Mouse (Mus musculus): ENCODE results near the gene Zbtb16. TPM values are rescaled to one million over a fixed set of nuclear protein-coding genes. Genes with fewer than 3 reads are reported as not detected.

Gene Zbtb16
- polyA plus RNA-seq, 1 experiment from 2014 or later: 11.3 TPM

DNA sequence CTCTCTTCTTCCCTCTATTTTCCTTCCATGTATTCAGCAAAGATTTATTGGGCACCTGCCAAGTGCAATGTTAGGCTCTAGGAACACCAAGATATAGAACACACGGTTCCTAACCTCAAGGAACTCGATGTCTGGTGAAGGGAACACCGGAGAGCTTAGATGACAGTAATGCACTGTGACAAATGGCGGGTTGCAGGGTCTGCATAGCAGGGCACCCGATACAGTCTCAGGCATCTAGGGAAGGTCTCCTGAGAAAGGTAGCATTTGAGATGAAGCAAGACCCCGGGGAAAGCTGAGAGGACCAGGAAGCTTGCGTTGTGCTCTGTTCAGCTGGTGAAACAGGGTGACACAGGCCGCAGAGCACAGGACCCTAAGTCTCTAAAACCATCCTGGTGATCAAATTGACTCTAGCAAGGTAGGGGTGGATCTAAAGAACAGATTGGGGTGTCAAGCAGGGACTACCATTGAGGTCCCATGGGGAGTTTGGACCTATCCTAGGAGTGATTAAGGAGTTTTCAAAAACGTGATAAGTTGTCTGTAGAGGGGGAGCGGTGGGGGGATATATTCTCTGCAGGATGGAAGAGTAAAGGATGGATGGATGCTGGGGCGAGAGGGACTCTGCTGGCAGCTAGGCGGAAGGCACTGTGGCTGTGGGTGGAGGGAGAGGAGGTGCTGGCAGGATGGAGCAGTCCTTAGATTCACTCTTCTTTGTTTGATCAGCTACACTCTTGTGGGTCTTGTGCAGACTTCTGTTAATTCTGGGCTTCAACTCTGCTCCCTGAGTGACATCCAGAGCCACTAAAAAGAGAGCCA lies 187.5 kb downstream of the Zbtb16 start:
- H3K9me3 ChIP-seq: peaks cover 5% of the 10 kb centered on the region; the same call in 1 of the 2 replicates
- H3K36me3 ChIP-seq: no peaks in the 10 kb centered on the region
- H3K9ac ChIP-seq (replicated peaks): no peak overlapping the region
- WGBS: 24% methylated on average over 12 of the region's 12 CpGs
- H3K27me3 ChIP-seq: 0 out of 2 replicates have a peak, but pooled peaks cover 5% of the 10 kb centered on the region
- H3K4me2 ChIP-seq (replicated peaks): peak overlapping the region; percentile 48; the same call in 1 of the 2 replicates
- 0 out of 2 replicates have a peak overlapping the region, but pooled peaks have one; percentile 21 for H3K4me3 ChIP-seq
- H3K27ac ChIP-seq (replicated peaks): peak overlapping the region; percentile 86
- peaks cover 51% of the 10 kb centered on the region for H3K4me1 ChIP-seq
- ATAC-seq (ENCODE audit: low FRiP score, low read depth): no peak; the same call in 1 of the 2 replicates

GRCm38 (mm10) chr9:48647648-48648284 lies 188.3 kb downstream of the Zbtb16 start:
- no peak overlapping the region for H3K4me3 ChIP-seq
- no peak overlapping the region for H3K9ac ChIP-seq (replicated peaks)
- H3K4me2 ChIP-seq (replicated peaks): 0 out of 2 replicates have a peak overlapping the region, but pooled peaks have one; percentile 2
- H3K36me3 ChIP-seq: no peaks in the 10 kb centered on the region
- peaks cover 50% of the 10 kb centered on the region for H3K4me1 ChIP-seq
- WGBS: 17% methylated on average over 10 of the region's 10 CpGs
- H3K27me3 ChIP-seq: 0 out of 2 replicates have a peak, but pooled peaks cover 5% of the 10 kb centered on the region
- peaks cover 5% of the 10 kb centered on the region; the same call in 1 of the 2 replicates for H3K9me3 ChIP-seq
- H3K27ac ChIP-seq (replicated peaks): peak overlapping the region; percentile 86
- ATAC-seq (ENCODE audit: low FRiP score, low read depth): no peak

DNA sequence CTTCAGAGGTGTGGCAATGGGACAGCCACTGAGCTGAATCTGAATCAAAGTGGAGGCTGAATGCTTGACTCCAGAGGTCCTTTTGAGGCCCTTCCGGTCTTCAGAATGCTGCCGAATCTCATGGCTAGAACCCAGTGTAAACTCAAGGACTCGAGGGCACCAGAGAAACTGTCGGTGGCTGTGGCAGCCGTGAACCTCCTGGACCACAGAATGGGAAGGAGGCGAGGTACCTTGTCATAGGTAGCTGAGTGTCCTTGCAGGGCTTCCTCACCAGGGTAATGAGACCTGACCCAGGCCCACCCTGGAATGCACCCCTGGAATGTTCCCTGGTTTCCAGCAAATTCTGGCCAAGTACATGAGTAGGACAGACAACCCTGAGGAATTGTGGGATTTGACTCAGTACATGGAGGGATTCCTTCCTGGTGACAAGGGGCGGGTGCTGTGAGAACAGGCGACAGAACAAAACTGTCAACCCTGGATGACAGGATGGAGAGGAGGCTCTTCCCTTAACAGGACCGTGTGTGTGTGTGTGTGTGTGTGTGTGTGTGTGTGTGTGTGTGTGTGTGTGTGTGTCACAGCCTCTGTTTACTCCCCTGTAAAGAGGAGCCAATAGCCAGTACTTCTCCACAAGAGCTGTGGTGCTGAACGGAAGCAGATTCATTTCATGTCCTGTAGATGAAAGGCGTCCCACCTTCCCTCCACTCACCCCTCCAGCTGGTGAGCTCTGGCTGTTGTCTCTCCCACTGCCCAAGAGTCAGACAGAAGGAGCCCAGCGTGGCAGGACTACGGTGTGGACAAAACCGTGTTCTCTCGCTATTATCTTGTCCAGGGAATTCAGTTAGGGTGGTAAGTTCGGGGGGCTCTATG lies 189.0 kb downstream of the Zbtb16 start:
- no peak overlapping the region; the same call in 1 of the 2 replicates for H3K9ac ChIP-seq (replicated peaks)
- peaks cover 48% of the 10 kb centered on the region for H3K4me1 ChIP-seq
- no peak for ATAC-seq (ENCODE audit: low FRiP score, low read depth)
- peak overlapping the region; percentile 42; the same call in 1 of the 2 replicates for H3K27ac ChIP-seq (replicated peaks)
- no peaks in the 10 kb centered on the region for H3K36me3 ChIP-seq
- peaks cover 5% of the 10 kb centered on the region; the same call in 1 of the 2 replicates for H3K9me3 ChIP-seq
- H3K4me3 ChIP-seq: no peak overlapping the region
- 33% methylated on average over 16 of the region's 16 CpGs for WGBS
- H3K27me3 ChIP-seq: 0 out of 2 replicates have a peak, but pooled peaks cover 5% of the 10 kb centered on the region
- H3K4me2 ChIP-seq (replicated peaks): 0 out of 2 replicates have a peak overlapping the region, but pooled peaks have one; percentile 2

DNA sequence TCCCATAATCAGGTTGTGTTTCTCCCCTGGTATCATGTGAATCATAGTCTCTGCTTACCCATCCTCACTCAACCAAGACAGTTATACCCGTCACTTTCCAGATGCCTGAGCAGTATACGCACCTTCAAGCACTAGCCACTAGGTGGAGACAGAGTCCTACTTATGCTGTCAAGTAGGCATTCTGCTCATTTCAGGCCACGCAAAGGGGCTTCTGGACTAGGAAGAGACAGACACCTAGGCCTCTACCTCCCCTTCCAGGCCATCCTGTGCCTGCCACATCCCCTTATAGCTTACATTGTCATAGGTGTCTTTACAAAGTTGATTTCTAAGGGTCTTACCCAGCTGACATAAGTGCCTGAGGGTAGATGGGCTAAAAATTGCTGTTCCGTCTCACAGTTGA lies 189.8 kb downstream of the Zbtb16 start:
- 21% methylated on average over 4 of the region's 4 CpGs for whole genome bisulfite sequencing
- Histone ChIP-seq H3K27ac (replicated peaks) (no peak overlapping the region), H3K36me3 (no peaks in the 10 kb centered on the region), H3K9me3 (peaks cover 5% of the 10 kb centered on the region; the same call in 1 of the 2 replicates), H3K4me1 (peaks cover 47% of the 10 kb centered on the region), H3K9ac (replicated peaks) (no peak overlapping the region), H3K4me3 (no peak overlapping the region), H3K27me3 (0 out of 2 replicates have a peak, but pooled peaks cover 5% of the 10 kb centered on the region), H3K4me2 (replicated peaks) (no peak overlapping the region)
- no peak for ATAC-seq (ENCODE audit: low FRiP score, low read depth)

DNA sequence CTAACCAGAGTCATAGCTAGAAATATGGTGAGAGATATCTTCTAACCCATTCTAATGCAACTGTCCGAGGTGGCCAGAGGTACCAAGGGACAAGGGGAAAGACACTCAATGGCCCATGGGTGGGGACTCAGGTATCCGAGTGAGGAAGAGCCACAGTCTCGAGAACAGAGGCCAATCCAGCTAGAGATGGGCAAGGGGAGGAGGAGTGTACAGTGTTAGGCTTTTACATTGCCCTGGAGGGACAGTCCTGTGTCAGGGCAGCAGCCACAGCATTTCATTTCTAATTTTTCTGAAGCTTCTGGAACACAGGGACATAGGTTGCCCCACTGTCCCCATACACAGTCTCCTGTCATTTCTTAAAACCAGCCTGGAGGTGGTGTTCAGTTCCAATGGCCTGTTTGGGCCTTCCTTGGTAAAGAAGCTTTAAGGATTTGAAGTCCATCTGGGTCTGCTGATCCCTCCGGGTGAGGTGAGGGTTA lies 190.3 kb downstream of the Zbtb16 start:
- Histone ChIP-seq H3K27me3 (0 out of 2 replicates have a peak, but pooled peaks cover 5% of the 10 kb centered on the region), H3K36me3 (no peaks in the 10 kb centered on the region), H3K4me2 (replicated peaks) (no peak overlapping the region), H3K4me1 (peaks cover 44% of the 10 kb centered on the region), H3K9ac (replicated peaks) (no peak overlapping the region), H3K27ac (replicated peaks) (no peak overlapping the region), H3K4me3 (no peak overlapping the region), H3K9me3 (peaks cover 5% of the 10 kb centered on the region; the same call in 1 of the 2 replicates)
- 53% methylated on average over 4 of the region's 4 CpGs for WGBS
- ATAC-seq (ENCODE audit: low FRiP score, low read depth): no peak

DNA sequence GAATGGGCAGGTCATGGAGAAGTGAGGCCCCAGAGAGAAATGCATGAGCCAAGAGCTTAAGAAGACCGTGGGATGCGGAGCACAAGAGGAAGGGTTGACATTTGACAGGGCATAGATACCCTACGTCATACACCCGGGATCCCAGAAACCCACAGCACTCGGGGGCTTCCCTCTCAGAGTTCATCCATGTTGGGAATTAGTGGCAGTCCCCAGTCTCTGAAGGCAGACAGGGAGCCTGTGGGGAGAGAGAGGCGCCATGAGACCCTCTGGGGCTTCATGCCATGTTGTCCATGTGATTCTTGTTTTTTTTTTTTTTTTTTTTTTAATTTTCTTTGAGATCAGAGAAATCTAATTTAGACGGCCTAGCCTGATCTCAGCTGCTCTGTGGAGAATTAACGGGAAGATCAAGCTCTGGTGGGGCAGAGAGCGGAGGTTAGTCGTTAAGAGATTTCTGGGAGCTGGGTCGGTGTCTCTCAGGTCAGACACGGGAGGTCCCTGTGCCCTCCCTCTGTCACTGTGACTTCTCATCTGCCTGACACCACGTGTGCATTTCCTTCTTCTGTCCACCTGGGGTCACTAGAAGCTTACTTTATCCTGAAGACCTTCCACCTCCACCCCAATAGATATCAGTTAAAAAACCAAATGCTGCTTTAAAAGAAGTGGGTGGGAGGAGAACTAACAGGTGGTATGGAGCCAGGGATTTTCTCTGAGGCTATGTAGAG lies 190.9 kb downstream of the Zbtb16 start:
- Histone ChIP-seq H3K27me3 (0 out of 2 replicates have a peak, but pooled peaks cover 5% of the 10 kb centered on the region), H3K27ac (replicated peaks) (no peak overlapping the region), H3K9me3 (peaks cover 5% of the 10 kb centered on the region; the same call in 1 of the 2 replicates), H3K9ac (replicated peaks) (no peak overlapping the region), H3K4me2 (replicated peaks) (no peak overlapping the region), H3K4me1 (peaks cover 38% of the 10 kb centered on the region), H3K4me3 (no peak overlapping the region), H3K36me3 (no peaks in the 10 kb centered on the region)
- no peak for ATAC-seq (ENCODE audit: low FRiP score, low read depth)
- WGBS: 49% methylated on average over 13 of the region's 13 CpGs

- H3K9me3 ChIP-seq: peaks cover 5% of the 10 kb centered on the region; the same call in 1 of the 2 replicates
- H3K27ac ChIP-seq (replicated peaks): no peak overlapping the region
- H3K4me3 ChIP-seq: no peak overlapping the region
- no peak overlapping the region for H3K9ac ChIP-seq (replicated peaks)
- H3K4me1 ChIP-seq: peaks cover 31% of the 10 kb centered on the region
- WGBS: 85% methylated on average over 3 of the region's 3 CpGs
- H3K27me3 ChIP-seq: 0 out of 2 replicates have a peak, but pooled peaks cover 5% of the 10 kb centered on the region
- H3K4me2 ChIP-seq (replicated peaks): no peak overlapping the region
- H3K36me3 ChIP-seq: no peaks in the 10 kb centered on the region
- no peak for ATAC-seq (ENCODE audit: low FRiP score, low read depth)
Observed at GRCm38 (mm10) chr9:48644376-48644775, 191.6 kb downstream of the Zbtb16 start.

- peaks cover 5% of the 10 kb centered on the region; the same call in 1 of the 2 replicates for H3K9me3 ChIP-seq
- WGBS: 90% methylated on average over 8 of the region's 8 CpGs
- no peak overlapping the region for H3K27ac ChIP-seq (replicated peaks)
- ATAC-seq (ENCODE audit: low FRiP score, low read depth): no peak
- H3K36me3 ChIP-seq: no peaks in the 10 kb centered on the region
- H3K9ac ChIP-seq (replicated peaks): no peak overlapping the region
- H3K4me3 ChIP-seq: no peak overlapping the region
- H3K4me1 ChIP-seq: 0 out of 2 replicates have a peak, but pooled peaks cover 4% of the 10 kb centered on the region
- H3K27me3 ChIP-seq: no peaks in the 10 kb centered on the region
- no peak overlapping the region for H3K4me2 ChIP-seq (replicated peaks)
Observed at GRCm38 (mm10) chr9:48641636-48642035, 194.4 kb downstream of the Zbtb16 start.

- H3K27me3 ChIP-seq: no peaks in the 10 kb centered on the region
- H3K27ac ChIP-seq (replicated peaks): no peak overlapping the region
- no peak overlapping the region for H3K4me3 ChIP-seq
- H3K9ac ChIP-seq (replicated peaks): no peak overlapping the region
- no peaks in the 10 kb centered on the region for H3K4me1 ChIP-seq
- WGBS: 86% methylated on average over 8 of the region's 8 CpGs
- no peak for ATAC-seq (ENCODE audit: low FRiP score, low read depth)
- H3K9me3 ChIP-seq: peaks cover 5% of the 10 kb centered on the region; the same call in 1 of the 2 replicates
- H3K36me3 ChIP-seq: no peaks in the 10 kb centered on the region
- no peak overlapping the region for H3K4me2 ChIP-seq (replicated peaks)
Observed at GRCm38 (mm10) chr9:48640881-48641280, 195.1 kb downstream of the Zbtb16 start.

GRCm38 (mm10) chr9:48638176-48638803 lies 197.7 kb downstream of the Zbtb16 start:
- H3K27ac ChIP-seq (replicated peaks): no peak overlapping the region
- no peak overlapping the region for H3K9ac ChIP-seq (replicated peaks)
- H3K27me3 ChIP-seq: no peaks in the 10 kb centered on the region
- H3K4me3 ChIP-seq: no peak overlapping the region
- no peaks in the 10 kb centered on the region for H3K36me3 ChIP-seq
- 66% methylated on average over 15 of the region's 15 CpGs for WGBS
- H3K4me1 ChIP-seq: no peaks in the 10 kb centered on the region
- ATAC-seq (ENCODE audit: low FRiP score, low read depth): no peak
- no peaks in the 10 kb centered on the region for H3K9me3 ChIP-seq
- no peak overlapping the region for H3K4me2 ChIP-seq (replicated peaks)

Data from midbrain, embryonic 12.5 days (tissue).